Mouse (Mus musculus) lung, adult 2 months (tissue): Measurements from ENCODE around the gene Foxn3. TPM values are rescaled to one million over a fixed set of nuclear protein-coding genes. Genes with fewer than 3 reads are reported as not detected.

Experiments
- DNase-seq: peaks from one replicate; pipeline ENCODE4 v3.0.0; 2022
- H3K4me1 ChIP-seq: fragments of 200-500 bp; 2 replicates; pipeline ENCODE4 v1.6.1; 2011; ENCODE audit warnings: low read length; ENCODE audit not compliant: control insufficient read depth, insufficient read depth
- H3K4me3 ChIP-seq: fragments of 200-500 bp; replicated peaks from 2 replicates; pipeline ENCODE3; 2011; ENCODE audit warnings: low read depth, mild to moderate bottlenecking, control low read depth, low read length; ENCODE audit errors: extremely low read depth
- CTCF ChIP-seq: fragments of 200-500 bp; IDR thresholded peaks from 2 replicates; pipeline ENCODE4 v1.5.1; 2011; ENCODE audit warnings: mild to moderate bottlenecking, low read length, control low read depth; ENCODE audit not compliant: insufficient read depth
- POLR2A ChIP-seq: fragments of 200-500 bp; IDR thresholded peaks from 2 replicates; pipeline ENCODE4 v1.6.1; 2011; ENCODE audit warnings: low read depth, mild to moderate bottlenecking, control low read depth, low read length, borderline replicate concordance; ENCODE audit errors: extremely low read depth
- WGBS: fragments of 180-500 bp; shearing (Covaris S2); methylation state at CpG from one replicate; pipeline ENCODE4 v1.1.7; 2018; 5-methylcytosine and 5-hydroxymethylcytosine counted together
- polyA plus RNA-seq: library from polyadenylated mRNA; depleted of rRNA; stranded (reverse); fragments of >200 nt; gene quantifications from 2 replicates; pipeline ENCODE4 v1.2.3, GENCODE M21; 2012

The Foxn3 gene
- polyA plus RNA-seq, 1 experiment = 48.2 TPM

DNA sequence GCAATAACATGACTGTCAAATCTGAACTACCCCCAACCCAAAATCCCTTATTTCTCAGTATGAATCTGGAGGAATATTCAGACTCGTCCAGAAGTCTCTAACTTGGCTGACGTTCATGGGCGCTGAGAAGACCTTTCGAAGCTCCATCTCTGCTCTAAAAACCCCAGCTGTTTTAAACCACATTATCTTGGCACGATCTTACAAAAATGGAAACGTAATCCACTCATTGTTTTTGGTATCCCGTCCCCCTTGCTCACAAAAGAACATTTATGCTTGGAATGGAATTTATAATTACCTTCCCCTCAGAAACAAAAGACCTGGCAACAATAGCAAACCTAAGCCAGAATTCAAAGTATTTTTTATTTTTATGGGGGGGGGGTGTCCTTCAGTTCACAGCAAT, 221.6 kb downstream of the Foxn3 start:
- no peak for DNase-seq
- H3K4me1 ChIP-seq = peaks cover 40% of the 10 kb centered on the region
- no peak for TF ChIP-seq POLR2A
- no peak for TF ChIP-seq CTCF
- no peak overlapping the region for H3K4me3 ChIP-seq
- WGBS = 25% methylated on average over 7 of the region's 7 CpGs

DNA sequence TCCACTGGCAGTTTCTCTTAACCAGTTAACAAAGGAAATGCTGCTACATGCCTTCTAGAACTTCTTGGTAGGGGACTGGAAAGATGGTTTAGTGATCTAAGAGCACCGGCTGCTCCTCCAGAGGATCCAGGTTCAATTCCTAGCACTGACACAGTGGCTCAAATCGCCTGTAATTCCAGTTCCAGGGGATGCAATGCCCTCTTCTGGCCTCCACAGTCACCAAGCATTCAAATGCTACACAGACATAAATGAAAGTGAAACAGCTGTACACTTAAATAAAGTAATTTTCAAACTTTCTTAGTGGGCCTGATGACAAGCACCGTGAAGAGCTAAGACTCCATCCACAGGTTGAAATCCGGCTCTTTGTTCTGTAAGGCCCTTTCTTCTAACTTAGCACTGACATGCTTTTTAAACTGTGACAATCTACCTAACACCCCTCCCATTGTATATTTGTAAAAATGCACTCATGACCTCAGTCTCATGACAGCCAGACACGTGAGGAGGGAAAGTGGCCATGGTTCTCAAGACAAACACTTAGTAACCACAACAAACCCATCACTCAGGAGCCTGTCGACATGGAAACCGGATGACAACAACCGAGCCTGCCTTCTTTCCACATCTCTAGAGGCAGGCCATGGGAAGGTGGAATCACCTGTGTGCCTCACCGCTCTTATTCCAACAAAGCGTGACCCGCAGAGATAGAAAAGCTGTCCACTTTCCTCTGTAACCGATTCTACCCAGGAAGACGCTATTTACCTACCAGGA, 222.8 kb downstream of the Foxn3 start:
- peaks cover 36% of the 10 kb centered on the region for H3K4me1 ChIP-seq
- TF ChIP-seq POLR2A (peak; percentile 38; the same call in 1 of the 2 replicates), CTCF (0 out of 2 replicates have a peak, but pooled peaks have one; percentile 10)
- peak; percentile 58 for DNase-seq
- 40% methylated on average over 13 of the region's 13 CpGs for WGBS
- peak overlapping the region; percentile 4 for H3K4me3 ChIP-seq

DNA sequence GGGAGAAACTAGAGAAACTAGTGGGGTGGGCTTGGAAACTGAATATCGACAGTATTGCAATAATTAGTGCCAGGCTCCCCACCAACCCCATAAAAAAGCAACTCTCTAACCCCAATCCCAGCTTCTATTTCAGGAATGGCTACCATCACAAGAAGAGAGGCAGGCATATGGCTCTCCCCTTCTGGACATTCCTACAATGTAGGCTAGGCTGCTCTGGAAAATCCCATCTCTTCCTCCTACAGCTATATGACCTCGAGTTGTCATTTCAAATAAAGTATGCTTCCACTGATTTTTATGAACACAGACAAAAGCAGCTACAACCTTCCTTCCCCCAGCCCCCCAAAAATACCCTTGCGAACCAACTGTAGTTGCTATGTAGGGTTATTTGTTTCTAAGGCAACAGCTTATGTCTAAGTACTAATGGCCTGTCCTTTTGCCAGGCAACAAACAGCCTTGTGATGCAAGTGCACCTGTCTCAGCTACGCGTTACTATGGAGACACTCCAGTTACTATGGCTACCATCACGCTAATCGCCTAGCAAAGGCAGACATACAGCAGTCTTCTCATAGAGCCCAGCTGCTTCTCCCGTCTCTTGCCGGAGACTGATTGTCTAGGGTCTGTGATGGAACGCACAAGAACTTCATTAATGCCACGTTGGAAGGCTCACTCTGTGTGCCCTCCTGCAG, 223.6 kb downstream of the Foxn3 start:
- TF ChIP-seq CTCF (no peak), POLR2A (no peak)
- DNase-seq = no peak
- Histone ChIP-seq H3K4me1 (peaks cover 32% of the 10 kb centered on the region), H3K4me3 (no peak overlapping the region)
- WGBS = 85% methylated on average over 11 of the region's 11 CpGs

DNA sequence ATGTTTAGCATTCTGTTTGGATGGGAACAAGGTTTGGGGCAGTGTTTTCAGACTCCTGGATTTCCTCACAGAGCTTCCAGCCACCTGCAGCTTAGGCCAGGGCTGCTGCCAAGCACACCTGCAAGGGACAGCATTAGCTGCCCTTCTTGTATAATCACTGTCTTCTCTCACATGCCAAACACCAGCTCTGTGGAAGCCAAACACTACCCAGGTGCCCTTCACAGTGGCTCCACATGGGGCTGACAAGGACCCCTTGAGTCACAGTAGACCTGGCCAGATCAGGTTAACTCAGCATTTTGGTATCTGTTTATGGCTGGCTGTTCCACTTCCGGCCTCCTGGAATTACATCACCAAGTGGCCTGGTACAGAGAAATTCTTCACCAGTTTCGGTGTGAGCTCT, 224.6 kb downstream of the Foxn3 start:
- WGBS = 70% methylated on average over 2 of the region's 2 CpGs

DNA sequence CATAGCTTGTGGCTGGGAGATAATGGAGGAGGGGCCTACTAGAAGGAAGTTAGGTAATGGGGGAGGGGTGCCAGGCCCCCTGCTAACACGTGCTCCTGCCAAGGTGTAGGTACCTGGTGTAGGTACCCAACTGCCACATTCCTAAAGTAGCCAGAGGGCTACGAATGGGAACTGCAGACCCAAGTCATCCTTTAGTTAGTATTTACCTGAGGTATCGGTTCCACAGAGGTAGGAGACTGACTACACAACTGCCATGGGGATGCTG, 226.3 kb downstream of the Foxn3 start:
- Histone ChIP-seq H3K4me3 (no peak overlapping the region), H3K4me1 (peaks cover 24% of the 10 kb centered on the region)
- TF ChIP-seq POLR2A = no peak
- TF ChIP-seq CTCF = no peak
- no peak for DNase-seq
- WGBS = 86% methylated on average over 3 of the region's 3 CpGs

More for the DNA sequence above, 224.6 kb downstream of the Foxn3 start:
- H3K4me1 ChIP-seq = peaks cover 32% of the 10 kb centered on the region
- no peak for DNase-seq
- no peak overlapping the region for H3K4me3 ChIP-seq
- TF ChIP-seq CTCF = no peak
- no peak for TF ChIP-seq POLR2A

DNA sequence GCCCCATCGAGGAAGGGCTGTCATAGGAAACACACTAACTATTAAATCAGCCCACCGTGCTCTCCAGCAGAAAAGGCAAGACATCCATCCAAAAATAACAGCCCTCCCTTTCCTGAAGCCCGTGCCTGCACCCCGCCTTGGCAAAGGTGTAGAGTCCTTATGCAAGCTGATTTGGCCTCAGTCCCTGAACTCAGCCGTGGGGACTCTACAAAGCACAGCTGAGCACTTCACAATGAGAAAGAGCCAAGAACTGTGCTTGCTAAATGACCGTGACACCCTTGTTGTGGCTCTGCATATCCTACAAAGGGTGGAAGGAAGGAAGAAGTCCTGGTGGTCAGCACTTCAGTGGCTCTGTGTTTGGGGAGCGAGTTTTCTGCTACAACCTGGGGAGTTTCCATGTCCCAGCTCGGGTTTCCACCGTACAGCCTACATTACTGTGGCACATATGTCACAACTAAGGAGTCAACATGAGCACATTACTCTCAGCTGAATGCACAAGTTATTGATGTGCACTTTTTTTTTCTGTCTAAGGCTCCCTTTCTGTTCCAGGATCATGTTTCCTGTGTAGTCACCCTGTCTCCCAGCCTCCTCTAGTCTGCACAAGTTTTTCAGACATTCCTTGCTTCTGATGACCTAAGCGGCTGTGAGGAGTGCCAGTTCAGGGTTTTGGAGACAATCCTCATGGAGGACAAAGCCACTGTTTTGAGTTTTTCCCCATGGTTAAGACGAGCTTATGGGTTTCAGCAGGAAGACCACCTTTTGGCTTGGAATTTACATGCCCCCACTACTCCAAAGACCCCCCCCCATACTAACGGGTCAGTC, 226.8 kb downstream of the Foxn3 start:
- Histone ChIP-seq H3K4me1 (peaks cover 22% of the 10 kb centered on the region), H3K4me3 (no peak overlapping the region)
- TF ChIP-seq POLR2A (no peak), CTCF (no peak)
- 20% methylated on average over 12 of the region's 12 CpGs for WGBS
- DNase-seq = peak; percentile 74

DNA sequence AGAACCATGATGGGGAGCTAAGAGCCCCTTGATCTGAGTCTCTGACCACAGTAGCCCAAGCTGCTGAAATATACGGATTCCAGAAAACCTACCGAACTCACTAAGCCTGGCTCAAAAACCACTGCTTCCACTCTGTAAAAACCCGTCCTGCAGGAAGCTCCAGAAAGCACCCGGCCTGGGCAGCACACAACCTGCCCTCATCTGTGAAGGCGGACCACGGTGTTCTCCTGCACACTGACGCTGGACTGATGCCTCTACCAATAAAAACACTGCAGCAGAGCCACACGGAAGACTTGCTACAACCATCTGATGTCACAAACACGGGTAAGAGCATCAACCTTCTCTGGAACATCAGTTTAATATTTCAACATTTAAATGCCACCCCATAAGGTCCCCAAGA, 227.8 kb downstream of the Foxn3 start:
- DNase-seq = no peak
- Histone ChIP-seq H3K4me1 (peaks cover 16% of the 10 kb centered on the region), H3K4me3 (no peak overlapping the region)
- TF ChIP-seq POLR2A = no peak
- TF ChIP-seq CTCF = no peak
- WGBS = 65% methylated on average over 9 of the region's 9 CpGs

DNA sequence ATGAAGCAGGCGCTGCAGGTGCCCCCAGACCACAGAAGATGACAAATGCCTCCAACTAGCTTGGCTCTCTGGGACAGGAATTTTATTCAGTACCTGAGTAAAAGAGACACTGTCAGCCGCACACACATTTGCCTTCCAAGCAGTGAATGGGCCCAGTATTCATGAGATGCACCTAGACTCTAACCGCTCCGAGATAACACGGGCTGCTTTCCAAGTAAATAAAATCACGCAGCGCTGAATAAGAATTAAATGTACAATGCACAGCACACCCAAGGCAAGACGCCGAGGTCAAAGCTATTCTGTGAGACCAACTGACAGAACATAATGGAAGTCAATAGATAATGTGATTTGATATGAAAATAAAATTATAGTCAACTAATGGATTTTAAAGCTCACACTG, 229.4 kb downstream of the Foxn3 start:
- Histone ChIP-seq H3K4me1 (peaks cover 11% of the 10 kb centered on the region), H3K4me3 (no peak overlapping the region)
- no peak for DNase-seq
- WGBS = 83% methylated on average over 9 of the region's 9 CpGs
- no peak for TF ChIP-seq POLR2A
- TF ChIP-seq CTCF = no peak

DNA sequence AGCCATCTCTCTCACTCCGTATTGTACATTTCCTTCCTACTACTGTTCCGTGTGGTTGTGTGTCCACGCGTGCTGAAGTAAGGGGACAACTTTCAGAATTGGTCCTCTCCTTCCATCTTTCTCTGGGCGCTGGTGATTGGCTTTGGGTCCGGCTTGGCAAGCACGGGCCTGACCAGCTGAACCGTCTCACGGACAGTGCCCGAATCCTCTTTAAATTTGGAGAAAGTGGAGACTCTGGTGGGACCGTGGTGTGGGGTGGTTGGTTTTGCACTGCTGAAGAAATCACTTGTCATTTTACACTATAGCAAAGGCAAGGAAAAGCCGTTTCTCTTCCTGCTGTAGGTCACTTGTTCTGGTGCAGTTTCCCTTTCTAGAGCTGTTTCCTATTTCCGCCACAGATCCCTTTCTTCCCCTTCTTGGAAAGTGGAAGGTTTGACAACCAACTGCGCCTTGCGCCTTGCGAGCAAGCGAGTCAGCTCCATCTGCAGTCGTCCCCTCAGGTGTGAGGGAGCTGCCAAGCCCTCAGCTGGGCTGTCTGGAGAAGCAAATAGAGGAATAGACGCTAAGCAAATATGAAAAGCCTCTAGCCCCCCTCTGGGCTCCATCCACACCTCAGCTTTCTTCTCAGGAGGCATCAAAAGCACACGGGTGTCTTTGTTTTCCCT, 229.9 kb downstream of the Foxn3 start:
- H3K4me1 ChIP-seq = peaks cover 11% of the 10 kb centered on the region
- TF ChIP-seq CTCF = no peak
- no peak for TF ChIP-seq POLR2A
- no peak overlapping the region for H3K4me3 ChIP-seq
- no peak for DNase-seq
- 74% methylated on average over 20 of the region's 20 CpGs for WGBS
